Mouse (Mus musculus): ENCODE data around the gene Ppcdc.

Gene Ppcdc

GRCm38 (mm10) chr9:57354377-57355183 is 85.3 kb downstream of the Ppcdc start:
- DNase-seq (ENCODE audit: low spot score) = no peak

- DNase-seq (ENCODE audit: low spot score) = no peak
These were observed 88.6 kb downstream of the Ppcdc start for GRCm38 (mm10) chr9:57351277-57351676.

GRCm38 (mm10) chr9:57345902-57346301 is 94.0 kb downstream of the Ppcdc start:
- no peak for DNase-seq (ENCODE audit: low spot score)

- no peak for DNase-seq (ENCODE audit: low spot score)
These were observed 96.2 kb downstream of the Ppcdc start for GRCm38 (mm10) chr9:57343752-57344151.

- DNase-seq (ENCODE audit: low spot score) = no peak
These were observed 96.9 kb downstream of the Ppcdc start for GRCm38 (mm10) chr9:57342906-57343474.

GRCm38 (mm10) chr9:57342186-57342585 is 97.7 kb downstream of the Ppcdc start:
- no peak for DNase-seq (ENCODE audit: low spot score)

GRCm38 (mm10) chr9:57340361-57340760 is 99.6 kb downstream of the Ppcdc start:
- no peak for DNase-seq (ENCODE audit: low spot score)

GRCm38 (mm10) chr9:57339577-57340210 is 100.2 kb downstream of the Ppcdc start:
- no peak for DNase-seq (ENCODE audit: low spot score)

GRCm38 (mm10) chr9:57338706-57339105 is 101.2 kb downstream of the Ppcdc start:
- DNase-seq (ENCODE audit: low spot score) = no peak
